Mouse (Mus musculus): ENCODE measurements around the gene Zscan4b. TPM values are rescaled to one million over a fixed set of nuclear protein-coding genes. Genes with fewer than 3 reads are reported as not detected.
"Not testable (repeated sequence)": the region's sequence is repeated elsewhere in the genome, so short reads cannot be mapped to it uniquely, and the experiment has no call there.

Gene Zscan4b
- polyA plus RNA-seq (2015; fragmentation: Nextera tagmentation; extraction: Ambion mirVana) = not detected in 2 replicates

- WGBS = 88% methylated on average over 1 of the region's 1 CpGs
- not testable (repeated sequence) for H3K4me2 ChIP-seq (replicated peaks); H3K9me3 ChIP-seq; H3K36me3 ChIP-seq; H3K9ac ChIP-seq; H3K27me3 ChIP-seq (replicated peaks); ATAC-seq; H3K4me3 ChIP-seq (replicated peaks); H3K4me1 ChIP-seq (replicated peaks); H3K27ac ChIP-seq
These were observed at the start of gene Zscan4b for GRCm38 (mm10) chr7:10904950-10905349. TSS of gene Zscan4b (minus strand) at chr7:10905050.

Other genes starting within 250 kb of the Zscan4b start
- not detected in 2 replicates for gene Nlrp4b, start 217.3 kb downstream of the Zscan4b start, polyA plus RNA-seq (2015; fragmentation: Nextera tagmentation; extraction: Ambion mirVana)
- not detected in 2 replicates for gene Vmn1r71, start 150.7 kb downstream of the Zscan4b start, polyA plus RNA-seq (2015; fragmentation: Nextera tagmentation; extraction: Ambion mirVana)
- not detected in 2 replicates for gene Zscan4c, start 100.7 kb upstream of the Zscan4b start, polyA plus RNA-seq (2015; fragmentation: Nextera tagmentation; extraction: Ambion mirVana)
- not detected in 2 replicates for gene Zscan4-ps1, start 164.6 kb upstream of the Zscan4b start, polyA plus RNA-seq (2015; fragmentation: Nextera tagmentation; extraction: Ambion mirVana)